Mouse (Mus musculus): ENCODE data around the gene Npm1. TPM values are rescaled to one million over a fixed set of nuclear protein-coding genes. Genes with fewer than 3 reads are reported as not detected.
A peak's percentile ranks its signal among the peaks of the same experiment; 100 is the strongest.

Npm1 gene
- polyA plus RNA-seq, 1 experiment from 2014 or later, result 786 TPM

- Histone ChIP-seq H3K4me1 (replicated peaks; ENCODE audit: control insufficient read depth, insufficient read depth, low read length) (peaks cover 1% of the 10 kb centered on the region; the same call in 1 of the 2 replicates), H3K4me3 (ENCODE audit: low read length) (no peak overlapping the region), H3K36me3 (ENCODE audit: control insufficient read depth, insufficient read depth, low read length) (no peaks in the 10 kb centered on the region), H3K4me2 (ENCODE audit: low read depth, low read length) (no peak overlapping the region), H3K9ac (ENCODE audit: low read length) (no peak overlapping the region), H3K27me3 (ENCODE audit: control insufficient read depth, insufficient read depth, low read depth, low read length) (peaks cover 71% of the 10 kb centered on the region), H3K27ac (ENCODE audit: low read length) (no peak overlapping the region), H3K9me3 (ENCODE audit: control insufficient read depth, low read length) (peaks cover 5% of the 10 kb centered on the region; the same call in 1 of the 2 replicates)
- ATAC-seq (ENCODE audit: low read depth), result no peak
- 27% methylated on average over 7 of the region's 7 CpGs for WGBS
Observed at GRCm38 (mm10) chr11:33195061-33195460, 32.1 kb upstream of the Npm1 start.

DNA sequence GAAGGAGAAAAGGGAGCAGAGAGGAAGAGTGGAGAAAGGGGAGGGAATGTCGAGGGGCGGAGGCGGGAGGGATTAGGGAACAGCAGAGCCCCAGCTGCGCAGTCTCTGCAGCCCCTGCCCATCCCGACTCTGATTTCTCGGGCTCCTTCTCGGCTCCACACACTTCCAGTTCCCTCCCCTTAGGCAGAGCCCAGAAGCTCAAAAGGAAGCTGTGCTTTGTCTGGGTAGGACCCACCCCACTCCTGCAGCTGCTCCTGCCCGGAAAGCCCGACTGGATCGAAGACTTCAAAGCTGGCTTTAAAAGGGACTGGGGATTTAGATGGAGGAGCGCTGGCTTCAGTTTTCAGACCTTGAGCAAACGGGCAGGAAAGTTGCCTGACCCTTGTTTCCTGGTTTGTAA, 30.7 kb upstream of the Npm1 start:
- Histone ChIP-seq H3K9ac (ENCODE audit: low read length) (no peak overlapping the region), H3K9me3 (ENCODE audit: control insufficient read depth, low read length) (peaks cover 5% of the 10 kb centered on the region; the same call in 1 of the 2 replicates), H3K36me3 (ENCODE audit: control insufficient read depth, insufficient read depth, low read length) (no peaks in the 10 kb centered on the region), H3K27ac (ENCODE audit: low read length) (no peak overlapping the region), H3K27me3 (ENCODE audit: control insufficient read depth, insufficient read depth, low read depth, low read length) (peaks cover 63% of the 10 kb centered on the region), H3K4me1 (replicated peaks; ENCODE audit: control insufficient read depth, insufficient read depth, low read length) (no peaks in the 10 kb centered on the region), H3K4me2 (ENCODE audit: low read depth, low read length) (no peak overlapping the region), H3K4me3 (ENCODE audit: low read length) (no peak overlapping the region)
- ATAC-seq (ENCODE audit: low read depth), result no peak
- WGBS, result 2% methylated on average over 12 of the region's 12 CpGs

- Histone ChIP-seq H3K27me3 (ENCODE audit: control insufficient read depth, insufficient read depth, low read depth, low read length) (peaks cover 17% of the 10 kb centered on the region; the same call in 1 of the 2 replicates), H3K4me1 (replicated peaks; ENCODE audit: control insufficient read depth, insufficient read depth, low read length) (peaks cover 2% of the 10 kb centered on the region), H3K9me3 (ENCODE audit: control insufficient read depth, low read length) (no peaks in the 10 kb centered on the region), H3K4me2 (ENCODE audit: low read depth, low read length) (no peak overlapping the region), H3K27ac (ENCODE audit: low read length) (no peak overlapping the region), H3K36me3 (ENCODE audit: control insufficient read depth, insufficient read depth, low read length) (no peaks in the 10 kb centered on the region), H3K9ac (ENCODE audit: low read length) (no peak overlapping the region), H3K4me3 (ENCODE audit: low read length) (no peak overlapping the region)
- WGBS, result 83% methylated on average over 3 of the region's 3 CpGs
- no peak for ATAC-seq (ENCODE audit: low read depth)
Observed at GRCm38 (mm10) chr11:33181804-33182203, 18.8 kb upstream of the Npm1 start.

GRCm38 (mm10) chr11:33180701-33181116, 17.7 kb upstream of the Npm1 start:
- peaks cover 2% of the 10 kb centered on the region for H3K4me1 ChIP-seq (replicated peaks; ENCODE audit: control insufficient read depth, insufficient read depth, low read length)
- H3K36me3 ChIP-seq (ENCODE audit: control insufficient read depth, insufficient read depth, low read length), result no peaks in the 10 kb centered on the region
- H3K27ac ChIP-seq (ENCODE audit: low read length), result no peak overlapping the region
- peak overlapping the region; percentile 25; the same call in 1 of the 2 replicates for H3K9ac ChIP-seq (ENCODE audit: low read length)
- H3K4me2 ChIP-seq (ENCODE audit: low read depth, low read length), result peak overlapping the region; percentile 50
- peak overlapping the region; percentile 25 for H3K4me3 ChIP-seq (ENCODE audit: low read length)
- WGBS, result 5% methylated on average over 18 of the region's 18 CpGs
- H3K9me3 ChIP-seq (ENCODE audit: control insufficient read depth, low read length), result no peaks in the 10 kb centered on the region
- H3K27me3 ChIP-seq (ENCODE audit: control insufficient read depth, insufficient read depth, low read depth, low read length), result peaks cover 20% of the 10 kb centered on the region; the same call in 1 of the 2 replicates
- ATAC-seq (ENCODE audit: low read depth), result no peak

DNA sequence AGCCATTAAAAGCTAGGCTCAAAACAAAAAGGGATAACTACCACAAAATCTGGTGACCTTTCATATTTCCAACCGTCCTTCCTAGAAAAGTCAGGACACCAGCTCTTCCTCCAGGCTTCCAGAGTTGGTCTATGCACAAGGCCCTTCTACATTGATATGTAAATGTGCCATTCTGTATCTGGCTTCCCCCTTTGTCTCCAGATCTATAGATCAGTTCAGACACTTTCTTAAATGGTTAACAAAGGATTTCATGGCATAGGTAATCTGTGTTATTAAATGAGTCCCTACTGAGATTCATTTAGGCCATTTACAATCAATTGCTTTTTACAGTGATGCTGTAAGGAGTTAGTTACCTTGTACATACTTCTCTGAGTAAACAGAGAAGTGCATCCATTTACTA, 16.8 kb upstream of the Npm1 start:
- H3K4me3 ChIP-seq (ENCODE audit: low read length), result no peak overlapping the region
- WGBS, result 57% methylated on average over 1 of the region's 1 CpGs
- peaks cover 2% of the 10 kb centered on the region for H3K4me1 ChIP-seq (replicated peaks; ENCODE audit: control insufficient read depth, insufficient read depth, low read length)
- H3K36me3 ChIP-seq (ENCODE audit: control insufficient read depth, insufficient read depth, low read length), result no peaks in the 10 kb centered on the region
- no peaks in the 10 kb centered on the region for H3K9me3 ChIP-seq (ENCODE audit: control insufficient read depth, low read length)
- no peak overlapping the region for H3K27ac ChIP-seq (ENCODE audit: low read length)
- no peak for ATAC-seq (ENCODE audit: low read depth)
- peaks cover 20% of the 10 kb centered on the region; the same call in 1 of the 2 replicates for H3K27me3 ChIP-seq (ENCODE audit: control insufficient read depth, insufficient read depth, low read depth, low read length)
- H3K4me2 ChIP-seq (ENCODE audit: low read depth, low read length), result no peak overlapping the region
- no peak overlapping the region for H3K9ac ChIP-seq (ENCODE audit: low read length)

DNA sequence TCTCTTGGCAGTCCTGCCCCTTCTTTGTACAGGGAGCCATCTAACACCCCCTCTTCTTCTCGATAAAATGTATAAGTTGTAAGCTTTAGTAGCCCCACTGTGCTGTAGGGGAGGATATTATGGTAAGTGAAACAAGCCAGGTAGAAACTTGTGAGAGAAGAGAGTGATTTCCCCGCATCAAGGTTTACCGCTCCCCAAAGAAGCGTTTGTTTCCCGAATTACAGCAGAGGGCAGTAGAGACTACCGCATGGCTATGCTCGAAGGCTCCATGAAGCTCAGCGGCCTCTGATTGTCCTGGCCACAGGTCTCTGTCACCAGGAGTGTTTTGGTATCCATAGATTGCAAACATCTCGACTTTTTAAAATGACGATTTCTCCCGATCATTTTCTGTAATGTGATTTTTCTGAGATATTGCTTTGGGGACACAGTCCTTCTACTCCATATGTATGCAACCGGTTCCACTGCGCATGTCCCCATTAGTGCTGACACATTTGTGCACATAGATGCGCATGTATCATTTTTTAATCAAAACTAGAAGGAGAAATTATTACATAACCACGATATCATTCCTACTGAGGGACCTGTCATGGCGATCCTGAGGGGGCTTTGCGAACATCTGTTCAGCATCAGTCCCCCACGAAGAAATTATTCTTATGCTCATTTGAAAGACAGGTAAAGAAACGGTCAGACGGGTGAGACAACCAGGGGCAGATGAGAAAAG, 13.7 kb upstream of the Npm1 start:
- no peaks in the 10 kb centered on the region for H3K36me3 ChIP-seq (ENCODE audit: control insufficient read depth, insufficient read depth, low read length)
- H3K4me2 ChIP-seq (ENCODE audit: low read depth, low read length), result no peak overlapping the region
- H3K27ac ChIP-seq (ENCODE audit: low read length), result no peak overlapping the region
- H3K4me1 ChIP-seq (replicated peaks; ENCODE audit: control insufficient read depth, insufficient read depth, low read length), result peaks cover 2% of the 10 kb centered on the region
- peaks cover 23% of the 10 kb centered on the region for H3K27me3 ChIP-seq (ENCODE audit: control insufficient read depth, insufficient read depth, low read depth, low read length)
- peak; percentile 51; the same call in 1 of the 2 replicates for ATAC-seq (ENCODE audit: low read depth)
- no peaks in the 10 kb centered on the region for H3K9me3 ChIP-seq (ENCODE audit: control insufficient read depth, low read length)
- H3K4me3 ChIP-seq (ENCODE audit: low read length), result no peak overlapping the region
- WGBS, result 32% methylated on average over 20 of the region's 20 CpGs
- no peak overlapping the region for H3K9ac ChIP-seq (ENCODE audit: low read length)

- Histone ChIP-seq H3K4me1 (replicated peaks; ENCODE audit: control insufficient read depth, insufficient read depth, low read length) (peaks cover 2% of the 10 kb centered on the region), H3K9me3 (ENCODE audit: control insufficient read depth, low read length) (no peaks in the 10 kb centered on the region), H3K4me3 (ENCODE audit: low read length) (no peak overlapping the region), H3K4me2 (ENCODE audit: low read depth, low read length) (no peak overlapping the region), H3K27ac (ENCODE audit: low read length) (no peak overlapping the region), H3K36me3 (ENCODE audit: control insufficient read depth, insufficient read depth, low read length) (no peaks in the 10 kb centered on the region), H3K9ac (ENCODE audit: low read length) (no peak overlapping the region), H3K27me3 (ENCODE audit: control insufficient read depth, insufficient read depth, low read depth, low read length) (peaks cover 23% of the 10 kb centered on the region)
- no peak for ATAC-seq (ENCODE audit: low read depth)
- WGBS, result 34% methylated on average over 2 of the region's 3 CpGs
Observed at GRCm38 (mm10) chr11:33175768-33176167, 12.8 kb upstream of the Npm1 start.

DNA sequence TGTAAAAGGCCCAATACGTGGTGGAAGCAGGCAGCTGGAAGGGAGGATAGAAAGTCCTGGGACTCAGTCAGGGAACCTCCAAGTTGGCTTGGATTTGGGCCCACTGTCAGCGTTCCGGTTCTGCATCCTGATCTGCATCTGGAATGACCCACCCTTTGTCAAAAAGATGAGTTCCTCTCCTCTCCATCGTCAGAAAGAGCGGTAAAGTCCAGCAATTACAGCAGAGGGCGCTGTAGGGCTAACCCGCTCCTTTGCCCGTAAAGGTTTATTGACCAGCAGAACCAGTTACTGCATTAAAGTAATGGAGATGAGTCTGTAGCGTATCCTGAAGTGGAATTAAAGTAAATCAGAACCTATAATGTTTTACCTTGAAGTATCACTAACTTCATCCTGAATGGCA, 7.5 kb upstream of the Npm1 start:
- no peak overlapping the region for H3K4me3 ChIP-seq (ENCODE audit: low read length)
- 11% methylated on average over 9 of the region's 9 CpGs for WGBS
- no peak for ATAC-seq (ENCODE audit: low read depth)
- H3K27ac ChIP-seq (ENCODE audit: low read length), result no peak overlapping the region
- H3K4me1 ChIP-seq (replicated peaks; ENCODE audit: control insufficient read depth, insufficient read depth, low read length), result no peaks in the 10 kb centered on the region
- no peaks in the 10 kb centered on the region for H3K36me3 ChIP-seq (ENCODE audit: control insufficient read depth, insufficient read depth, low read length)
- H3K9me3 ChIP-seq (ENCODE audit: control insufficient read depth, low read length), result no peaks in the 10 kb centered on the region
- peaks cover 5% of the 10 kb centered on the region for H3K27me3 ChIP-seq (ENCODE audit: control insufficient read depth, insufficient read depth, low read depth, low read length)
- no peak overlapping the region for H3K4me2 ChIP-seq (ENCODE audit: low read depth, low read length)
- no peak overlapping the region for H3K9ac ChIP-seq (ENCODE audit: low read length)

GRCm38 (mm10) chr11:33162211-33162997, 602 bp downstream of the Npm1 start:
- H3K4me2 ChIP-seq (ENCODE audit: low read depth, low read length), result peak overlapping the region; percentile 83
- peak overlapping the region; percentile 98 for H3K4me3 ChIP-seq (ENCODE audit: low read length)
- ATAC-seq (ENCODE audit: low read depth), result peak; percentile 52
- H3K4me1 ChIP-seq (replicated peaks; ENCODE audit: control insufficient read depth, insufficient read depth, low read length), result peaks cover 8% of the 10 kb centered on the region; the same call in 1 of the 2 replicates
- no peaks in the 10 kb centered on the region for H3K27me3 ChIP-seq (ENCODE audit: control insufficient read depth, insufficient read depth, low read depth, low read length)
- WGBS, result 2% methylated on average over 52 of the region's 53 CpGs
- H3K9ac ChIP-seq (ENCODE audit: low read length), result peak overlapping the region; percentile 96
- peaks cover 14% of the 10 kb centered on the region for H3K36me3 ChIP-seq (ENCODE audit: control insufficient read depth, insufficient read depth, low read length)
- H3K9me3 ChIP-seq (ENCODE audit: control insufficient read depth, low read length), result no peaks in the 10 kb centered on the region
- peak overlapping the region; percentile 87 for H3K27ac ChIP-seq (ENCODE audit: low read length)

Data from lung, embryonic 16.5 days (tissue).